Mouse (Mus musculus) heart, embryonic 15.5 days (tissue): Measurements from ENCODE around the gene Tinf2. TPM values are rescaled to one million over a fixed set of nuclear protein-coding genes. Genes with fewer than 3 reads are reported as not detected.

Source experiments
- ATAC-seq: fragments of 200-750 bp; cut with Nextera tagmentation; replicated peaks from 2 replicates; pipeline ENCODE4 v1.8.0; 2017; ENCODE audit warnings: low read depth, moderate TSS enrichment; ENCODE audit not compliant: insufficient number of reproducible peaks, insufficient read depth, low FRiP score
- H3K27ac ChIP-seq: fragments of 300-500 bp; sonication (generic); 2 replicates; pipeline ENCODE4 v1.5.1; 2015; ENCODE audit warnings: mild to moderate bottlenecking, inconsistent platforms
- H3K27me3 ChIP-seq: fragments of 300-500 bp; sonication (generic); 2 replicates; pipeline ENCODE4 v1.6.1; 2015; ENCODE audit warnings: inconsistent platforms
- H3K36me3 ChIP-seq: fragments of 300-500 bp; sonication (generic); 2 replicates; pipeline ENCODE4 v1.6.1; 2015; ENCODE audit warnings: mild to moderate bottlenecking, inconsistent platforms
- H3K4me1 ChIP-seq: fragments of 300-500 bp; sonication (generic); replicated peaks from 2 replicates; pipeline ENCODE4 v1.6.1; 2015; ENCODE audit warnings: inconsistent platforms
- H3K4me2 ChIP-seq: fragments of 300-500 bp; sonication (generic); 2 replicates; pipeline ENCODE4 v1.6.1; 2015; ENCODE audit warnings: inconsistent platforms, mild to moderate bottlenecking, moderate library complexity
- H3K4me3 ChIP-seq: fragments of 300-500 bp; sonication (generic); 2 replicates; pipeline ENCODE4 v1.5.1; 2015; ENCODE audit warnings: mild to moderate bottlenecking, inconsistent platforms
- H3K9ac ChIP-seq: fragments of 300-500 bp; sonication (generic); 2 replicates; pipeline ENCODE4 v1.6.1; 2015; ENCODE audit warnings: mild to moderate bottlenecking, inconsistent platforms
- H3K9me3 ChIP-seq: fragments of 300-500 bp; sonication (generic); replicated peaks from 2 replicates; pipeline ENCODE4 v1.6.1; 2016; ENCODE audit warnings: inconsistent platforms
- WGBS: fragments of 180-500 bp; shearing (Covaris S2); methylation state at CpG from one replicate; pipeline ENCODE4 v1.1.7; 2015; ENCODE audit warnings: mixed read lengths; 5-methylcytosine and 5-hydroxymethylcytosine counted together
- polyA plus RNA-seq: library from polyadenylated mRNA; unstranded; fragments of >200 nt; fragmentation: Nextera tagmentation; extraction: Ambion mirVana; gene quantifications from 2 replicates; pipeline ENCODE4 v1.2.1, GENCODE M21; 2015

The Tinf2 gene
- polyA plus RNA-seq, 1 experiment from 2014 or later, result 26.1 TPM

- WGBS, result 3% methylated on average over 23 of the region's 23 CpGs
Observed at GRCm38 (mm10) chr14:55634874-55635522, 46.6 kb downstream of the Tinf2 start.

GRCm38 (mm10) chr14:55629312-55629711 is 52.3 kb downstream of the Tinf2 start:
- no peak for ATAC-seq
- Histone ChIP-seq H3K4me1 (peaks cover 9% of the 10 kb centered on the region; the same call in 1 of the 2 replicates), H3K4me2 (no peak overlapping the region), H3K9ac (no peak overlapping the region), H3K36me3 (peaks cover 95% of the 10 kb centered on the region), H3K27ac (no peak overlapping the region), H3K4me3 (no peak overlapping the region), H3K27me3 (no peaks in the 10 kb centered on the region), H3K9me3 (no peaks in the 10 kb centered on the region)
- WGBS, result 57% methylated on average over 5 of the region's 5 CpGs

More at GRCm38 (mm10) chr14:55634874-55635522, 46.6 kb downstream of the Tinf2 start:
- Histone ChIP-seq H3K27ac (peak overlapping the region; percentile 76), H3K27me3 (no peaks in the 10 kb centered on the region), H3K36me3 (peaks cover 82% of the 10 kb centered on the region), H3K4me3 (peak overlapping the region; percentile 71), H3K9me3 (no peaks in the 10 kb centered on the region), H3K4me2 (peak overlapping the region; percentile 97), H3K9ac (peak overlapping the region; percentile 73), H3K4me1 (peaks cover 20% of the 10 kb centered on the region)
- peak; percentile 36 for ATAC-seq

- H3K4me2 ChIP-seq, result no peak overlapping the region
- no peak overlapping the region for H3K4me3 ChIP-seq
- no peak overlapping the region for H3K9ac ChIP-seq
- no peaks in the 10 kb centered on the region for H3K27me3 ChIP-seq
- no peaks in the 10 kb centered on the region for H3K9me3 ChIP-seq
- no peak overlapping the region for H3K27ac ChIP-seq
- peaks cover 85% of the 10 kb centered on the region for H3K36me3 ChIP-seq
- ATAC-seq, result no peak
- H3K4me1 ChIP-seq, result 0 out of 2 replicates have a peak, but pooled peaks cover 4% of the 10 kb centered on the region
- 85% methylated on average over 27 of the region's 27 CpGs for WGBS
Observed at GRCm38 (mm10) chr14:55628077-55628827, 53.4 kb downstream of the Tinf2 start.

Other genes with a start within 250 kb of the Tinf2 start
- gene Dhrs4, start 203.1 kb downstream of the Tinf2 start, polyA plus RNA-seq, result 60.7 and 69.5 TPM in 2 replicates
- gene Carmil3, start 191.2 kb downstream of the Tinf2 start, polyA plus RNA-seq, result 1.1 and 1.8 TPM in 2 replicates
- 0.30 and 0.34 TPM in 2 replicates for gene Cpne6, start 171.4 kb downstream of the Tinf2 start, polyA plus RNA-seq
- gene Nrl, start 156.8 kb downstream of the Tinf2 start, polyA plus RNA-seq, result not detected in 2 replicates
- gene Pck2, start 141.6 kb downstream of the Tinf2 start, polyA plus RNA-seq, result 34.2 and 42.5 TPM in 2 replicates
- 66.2 and 70.2 TPM in 2 replicates for gene Dcaf11, start 121.8 kb downstream of the Tinf2 start, polyA plus RNA-seq
- gene A730061H03Rik, start 121.4 kb downstream of the Tinf2 start, polyA plus RNA-seq, result 0.82 TPM in 1 of 2 replicates, not detected in the other
- gene Fitm1, start 106.2 kb downstream of the Tinf2 start, polyA plus RNA-seq, result 80.5 and 81.7 TPM in 2 replicates
- gene Psme1, start 103.7 kb downstream of the Tinf2 start, polyA plus RNA-seq, result 206 and 216 TPM in 2 replicates
- gene Emc9, start 96.5 kb downstream of the Tinf2 start, polyA plus RNA-seq, result 21.2 and 21.6 TPM in 2 replicates
- gene Psme2, start 90.7 kb downstream of the Tinf2 start, polyA plus RNA-seq, result 203 and 215 TPM in 2 replicates
- 15.8 and 17.4 TPM in 2 replicates for gene Rnf31, start 90.1 kb downstream of the Tinf2 start, polyA plus RNA-seq
- 9.1 and 13.7 TPM in 2 replicates for gene Irf9, start 78.2 kb downstream of the Tinf2 start, polyA plus RNA-seq
- gene Rec8, start 63.8 kb downstream of the Tinf2 start, polyA plus RNA-seq, result 6.9 and 7.1 TPM in 2 replicates
- 45.0 and 66.7 TPM in 2 replicates for gene Ipo4, start 45.9 kb downstream of the Tinf2 start, polyA plus RNA-seq
- 0.74 and 2.1 TPM in 2 replicates for gene Gm49378, start 43.9 kb downstream of the Tinf2 start, polyA plus RNA-seq
- gene Tm9sf1, start 38.0 kb downstream of the Tinf2 start, polyA plus RNA-seq, result 76.8 and 91.2 TPM in 2 replicates
- 0.31 and 0.36 TPM in 2 replicates for gene Tssk4, start 31.6 kb downstream of the Tinf2 start, polyA plus RNA-seq
- 84.5 and 90.0 TPM in 2 replicates for gene Mdp1, start 21.3 kb downstream of the Tinf2 start, polyA plus RNA-seq
- gene Gmpr2, start 9.9 kb downstream of the Tinf2 start, polyA plus RNA-seq, result 36.0 and 42.3 TPM in 2 replicates
- gene Nedd8, start 9.7 kb downstream of the Tinf2 start, polyA plus RNA-seq, result 448 and 462 TPM in 2 replicates
- 0.20 and 0.60 TPM in 2 replicates for gene Tgm1, start 32.1 kb upstream of the Tinf2 start, polyA plus RNA-seq
- 20.7 and 23.8 TPM in 2 replicates for gene Rabggta, start 40.4 kb upstream of the Tinf2 start, polyA plus RNA-seq
- 64.0 and 65.7 TPM in 2 replicates for gene Dhrs1, start 63.9 kb upstream of the Tinf2 start, polyA plus RNA-seq
- gene Nop9, start 63.9 kb upstream of the Tinf2 start, polyA plus RNA-seq, result 17.9 and 24.4 TPM in 2 replicates
- gene Cideb, start 76.6 kb upstream of the Tinf2 start, polyA plus RNA-seq, result 1.2 and 1.6 TPM in 2 replicates
- 0.15 and 0.25 TPM in 2 replicates for gene Ltb4r2, start 79.6 kb upstream of the Tinf2 start, polyA plus RNA-seq
- 0.65 and 0.66 TPM in 2 replicates for gene Ltb4r1, start 84.1 kb upstream of the Tinf2 start, polyA plus RNA-seq
- gene Adcy4, start 102.3 kb upstream of the Tinf2 start, polyA plus RNA-seq, result 14.9 and 18.0 TPM in 2 replicates
- 12.6 and 20.7 TPM in 2 replicates for gene Ripk3, start 107.0 kb upstream of the Tinf2 start, polyA plus RNA-seq
- gene Nfatc4, start 141.3 kb upstream of the Tinf2 start, polyA plus RNA-seq, result 10.8 and 15.8 TPM in 2 replicates
- gene Nynrin, start 172.2 kb upstream of the Tinf2 start, polyA plus RNA-seq, result 12.7 and 15.0 TPM in 2 replicates
- gene Cbln3, start 202.6 kb upstream of the Tinf2 start, polyA plus RNA-seq, result 0.36 and 0.50 TPM in 2 replicates
- gene Khnyn, start 203.1 kb upstream of the Tinf2 start, polyA plus RNA-seq, result 9.2 and 12.6 TPM in 2 replicates
- gene Sdr39u1, start 218.5 kb upstream of the Tinf2 start, polyA plus RNA-seq, result 45.3 and 60.8 TPM in 2 replicates